Mouse (Mus musculus) kidney, embryonic 16.5 days (tissue): Measurements from ENCODE around the gene Olfr213. TPM values are rescaled to one million over a fixed set of nuclear protein-coding genes. Genes with fewer than 3 reads are reported as not detected.
"Not testable (repeated sequence)": the region's sequence is repeated elsewhere in the genome, so short reads cannot be mapped to it uniquely, and the experiment has no call there.

Experiments used
- ATAC-seq: fragments of 200-750 bp; cut with Nextera tagmentation; 2 replicates; pipeline ENCODE4 v1.8.0; 2017; ENCODE audit warnings: moderate TSS enrichment; ENCODE audit not compliant: low FRiP score, low TSS enrichment
- H3K27ac ChIP-seq: fragments of 300-500 bp; sonication (generic); 2 replicates; pipeline ENCODE4 v1.5.1; 2014; ENCODE audit warnings: low read length
- H3K27me3 ChIP-seq: fragments of 300-500 bp; sonication (generic); 2 replicates; pipeline ENCODE4 v1.6.1; 2014; ENCODE audit warnings: low read length, control low read depth, mixed read lengths; ENCODE audit not compliant: insufficient read depth
- H3K36me3 ChIP-seq: fragments of 300-500 bp; sonication (generic); 2 replicates; pipeline ENCODE4 v1.6.1; 2014; ENCODE audit warnings: low read length, control low read depth, mixed read lengths; ENCODE audit not compliant: insufficient read depth
- H3K4me1 ChIP-seq: fragments of 300-500 bp; sonication (generic); 2 replicates; pipeline ENCODE4 v1.6.1; 2014; ENCODE audit warnings: low read length, control low read depth, mixed read lengths; ENCODE audit not compliant: insufficient read depth
- H3K4me2 ChIP-seq: fragments of 300-500 bp; sonication (generic); replicated peaks from 2 replicates; pipeline ENCODE4 v1.6.1; 2014; ENCODE audit warnings: low read depth, low read length
- H3K4me3 ChIP-seq: fragments of 300-500 bp; sonication (generic); 2 replicates; pipeline ENCODE4 v1.5.1; 2014; ENCODE audit warnings: mild to moderate bottlenecking, low read length
- H3K9ac ChIP-seq: fragments of 300-500 bp; sonication (generic); replicated peaks from 2 replicates; pipeline ENCODE4 v1.6.1; 2014; ENCODE audit warnings: low read length
- H3K9me3 ChIP-seq: fragments of 300-500 bp; sonication (generic); 2 replicates; pipeline ENCODE4 v1.6.1; 2016; ENCODE audit warnings: low read length, control low read depth
- WGBS: fragments of 180-500 bp; shearing (Covaris S2); extraction: QIAGEN DNeasy Blood & Tissue Kit; methylation state at CpG from one replicate; pipeline ENCODE4 v1.1.7; 2014; 5-methylcytosine and 5-hydroxymethylcytosine counted together
- polyA plus RNA-seq: library from polyadenylated mRNA; unstranded; fragments of >200 nt; fragmentation: Nextera tagmentation; extraction: Ambion mirVana; gene quantifications from 2 replicates; pipeline ENCODE4 v1.2.1, GENCODE M21; 2015

Olfr213 gene
- polyA plus RNA-seq = not detected in 2 replicates

DNA sequence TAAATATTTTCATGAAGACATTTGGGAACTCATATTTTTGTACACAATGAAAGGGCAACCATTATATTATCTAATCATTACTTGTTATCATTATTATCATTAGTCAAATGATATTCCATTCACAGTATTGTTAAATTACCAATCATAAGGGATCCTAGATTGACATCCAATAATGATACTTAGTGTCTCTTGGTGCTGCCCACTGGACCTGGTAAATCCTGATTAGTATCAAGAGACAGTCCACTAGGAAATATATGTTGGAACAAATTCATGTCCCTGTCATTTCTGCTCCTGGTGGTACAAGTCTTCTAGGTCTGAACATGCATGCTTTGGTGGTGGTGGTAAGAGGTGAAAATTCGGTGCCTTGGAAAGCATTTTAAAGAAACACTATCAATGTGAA lies at the start of gene Olfr213:
Gene Olfr213, plus strand, starts transcription at position 301 of the 400 bp plus-strand sequence.
- no peaks in the 10 kb centered on the region for H3K27me3 ChIP-seq
- H3K27ac ChIP-seq = no peak within 1 kb of the TSS
- H3K4me1 ChIP-seq = no peaks in the 10 kb centered on the region
- no peak within 1 kb of the TSS for H3K9ac ChIP-seq
- no peaks in the 10 kb centered on the region for H3K9me3 ChIP-seq
- H3K4me2 ChIP-seq = no peak within 1 kb of the TSS
- 87% methylated on average over 1 of the region's 1 CpGs for WGBS
- no peak within 1 kb of the TSS for H3K4me3 ChIP-seq
- no peak for ATAC-seq
- no peaks in the 10 kb centered on the region for H3K36me3 ChIP-seq

DNA sequence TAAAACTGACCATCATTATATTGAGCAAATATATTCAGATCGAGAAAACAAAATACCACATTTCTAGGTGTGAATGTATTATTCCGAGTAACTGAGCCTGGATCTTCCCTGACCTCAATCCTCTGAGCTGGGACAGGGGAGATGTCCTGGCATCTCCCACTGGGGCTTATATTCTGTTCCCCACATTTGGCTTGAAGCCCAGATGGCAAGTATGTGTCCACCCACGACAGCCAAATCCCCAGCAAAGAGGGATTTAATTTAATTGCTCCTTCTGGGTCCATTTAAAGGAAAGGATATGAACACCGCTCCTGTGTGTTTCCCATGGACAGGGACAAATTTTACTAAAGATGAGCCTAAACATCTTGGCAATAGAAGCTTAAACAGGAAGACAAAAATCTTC lies 49.5 kb upstream of the Olfr213 start, which contains the start of gene Olfr211:
Gene Olfr211, plus strand, starts transcription at position 301 of the 400 bp plus-strand sequence.
- no peak for ATAC-seq
- no peak within 1 kb of the TSS for H3K4me3 ChIP-seq
- 81% methylated on average over 4 of the region's 4 CpGs for WGBS

DNA sequence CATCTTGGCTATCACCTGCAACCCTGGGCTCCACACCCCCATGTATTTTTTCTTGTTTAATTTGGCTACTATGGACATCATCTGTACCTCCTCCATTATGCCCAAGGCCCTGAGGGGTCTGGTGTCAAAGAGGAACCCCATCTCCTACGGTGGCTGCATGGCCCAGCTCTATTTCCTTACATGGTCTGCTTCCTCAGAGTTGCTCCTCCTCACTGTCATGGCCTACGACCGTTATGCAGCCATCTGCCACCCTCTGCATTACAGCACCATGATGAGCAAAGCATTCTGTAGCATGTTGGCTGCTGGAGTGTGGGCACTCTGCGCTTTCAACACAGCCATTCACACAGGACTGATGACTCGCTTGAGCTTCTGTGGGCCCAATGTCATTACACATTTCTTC lies 44.5 kb upstream of the Olfr213 start:
- Histone ChIP-seq H3K4me1 (no peaks in the 10 kb centered on the region), H3K4me2 (no peak overlapping the region), H3K9me3 (no peaks in the 10 kb centered on the region), H3K27ac (no peak overlapping the region), H3K27me3 (no peaks in the 10 kb centered on the region), H3K9ac (no peak overlapping the region), H3K36me3 (no peaks in the 10 kb centered on the region), H3K4me3 (no peak overlapping the region)
- 89% methylated on average over 5 of the region's 5 CpGs for WGBS
- ATAC-seq = no peak

More for the DNA sequence above, 49.5 kb upstream of the Olfr213 start, which contains the start of gene Olfr211:
- H3K4me2 ChIP-seq = no peak within 1 kb of the TSS
- H3K9ac ChIP-seq = no peak within 1 kb of the TSS
- H3K9me3 ChIP-seq = no peaks in the 10 kb centered on the region
- no peaks in the 10 kb centered on the region for H3K4me1 ChIP-seq
- H3K27ac ChIP-seq = no peak within 1 kb of the TSS
- no peaks in the 10 kb centered on the region for H3K27me3 ChIP-seq
- no peaks in the 10 kb centered on the region for H3K36me3 ChIP-seq

DNA sequence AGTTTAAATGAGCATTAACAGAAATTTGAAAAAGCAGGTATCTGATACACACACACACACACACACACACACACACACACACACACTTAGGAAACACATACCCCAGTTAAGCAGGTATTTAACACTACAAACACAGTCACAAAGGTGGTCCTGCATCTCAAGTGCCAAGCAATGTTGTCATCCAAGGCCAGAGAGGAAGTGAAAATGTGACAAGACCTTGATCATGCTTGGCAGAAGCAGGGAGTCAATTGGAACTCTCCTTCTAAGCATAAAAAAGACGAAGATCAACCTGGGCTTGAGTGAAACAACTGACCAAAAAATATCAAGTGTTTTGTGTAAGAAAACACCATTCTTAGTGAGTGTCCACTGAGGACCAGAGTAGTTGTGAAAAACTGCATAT lies 42.3 kb upstream of the Olfr213 start:
- Histone ChIP-seq H3K27me3 (no peaks in the 10 kb centered on the region), H3K27ac (no peak overlapping the region), H3K9ac (no peak overlapping the region), H3K36me3 (no peaks in the 10 kb centered on the region), H3K4me1 (no peaks in the 10 kb centered on the region), H3K4me3 (no peak overlapping the region), H3K9me3 (no peaks in the 10 kb centered on the region), H3K4me2 (no peak overlapping the region)
- 90% methylated on average over 1 of the region's 1 CpGs for WGBS
- no peak for ATAC-seq

DNA sequence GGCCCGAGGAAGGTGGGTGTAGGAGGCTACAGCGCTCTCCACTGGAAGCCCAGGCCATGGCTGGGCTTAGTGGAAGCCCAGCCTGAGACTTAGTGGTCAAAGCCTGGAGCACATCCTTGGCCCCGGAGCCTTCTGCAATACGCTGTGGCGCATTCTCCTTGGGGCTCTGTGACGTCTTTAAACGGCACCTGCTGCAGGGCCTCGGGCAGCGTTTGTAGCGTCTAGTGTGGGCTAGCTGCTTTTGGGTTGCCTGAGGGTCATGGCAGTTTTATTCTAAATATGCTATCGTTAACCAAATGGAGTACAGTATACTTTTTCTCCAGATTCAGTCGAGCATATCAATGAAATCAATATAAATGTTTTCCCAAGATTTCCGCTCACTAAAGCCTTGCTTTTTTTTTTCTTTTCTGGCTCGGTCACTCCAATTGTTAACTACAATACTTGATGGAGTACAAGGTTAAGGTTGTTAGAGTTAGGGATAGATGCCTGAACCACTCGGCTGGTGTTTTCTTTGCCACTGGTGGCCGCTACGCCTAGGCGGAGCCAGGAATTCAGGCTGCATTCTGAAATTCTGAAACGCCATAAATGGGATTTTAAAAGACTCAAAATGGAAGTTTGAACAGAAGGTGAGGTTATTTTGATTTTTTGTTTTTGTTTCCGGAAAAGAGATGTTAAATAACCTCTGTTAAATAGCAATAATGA lies 31.8 kb upstream of the Olfr213 start, which contains the start of gene Olfr212:
Gene Olfr212, plus strand, starts transcription at position 215 of the 702 bp plus-strand sequence.
- not testable (repeated sequence) for H3K36me3 ChIP-seq, H3K27ac ChIP-seq, ATAC-seq, H3K27me3 ChIP-seq, H3K4me2 ChIP-seq, H3K4me1 ChIP-seq, H3K9ac ChIP-seq, H3K4me3 ChIP-seq
- H3K9me3 ChIP-seq = peaks cover 12% of the 10 kb centered on the region
- 89% methylated on average over 19 of the region's 20 CpGs for WGBS

DNA sequence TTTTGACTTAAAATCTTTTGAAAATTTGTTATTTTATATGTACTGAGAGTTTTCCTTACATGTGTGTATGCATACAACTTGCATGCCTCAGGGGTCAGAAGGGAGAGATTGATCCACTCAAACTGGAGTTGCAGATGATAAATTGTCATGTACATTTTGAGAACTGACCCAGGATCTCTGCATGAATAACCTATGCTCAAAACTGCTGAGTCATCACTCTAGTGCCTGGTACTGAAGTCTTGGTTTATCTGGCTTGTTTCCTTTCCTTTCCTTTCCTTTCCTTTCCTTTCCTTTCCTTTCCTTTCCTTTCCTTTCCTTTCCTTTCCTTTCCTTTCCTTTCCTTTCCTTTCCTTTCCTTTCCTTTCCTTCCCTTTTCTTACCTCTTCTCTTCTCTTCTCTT lies 23.4 kb upstream of the Olfr213 start:
- no peak overlapping the region for H3K4me2 ChIP-seq
- H3K36me3 ChIP-seq = no peaks in the 10 kb centered on the region
- no peaks in the 10 kb centered on the region for H3K4me1 ChIP-seq
- no peak overlapping the region for H3K4me3 ChIP-seq
- ATAC-seq = no peak
- no peak overlapping the region for H3K27ac ChIP-seq
- no peak overlapping the region for H3K9ac ChIP-seq
- H3K9me3 ChIP-seq = no peaks in the 10 kb centered on the region
- no peaks in the 10 kb centered on the region for H3K27me3 ChIP-seq

DNA sequence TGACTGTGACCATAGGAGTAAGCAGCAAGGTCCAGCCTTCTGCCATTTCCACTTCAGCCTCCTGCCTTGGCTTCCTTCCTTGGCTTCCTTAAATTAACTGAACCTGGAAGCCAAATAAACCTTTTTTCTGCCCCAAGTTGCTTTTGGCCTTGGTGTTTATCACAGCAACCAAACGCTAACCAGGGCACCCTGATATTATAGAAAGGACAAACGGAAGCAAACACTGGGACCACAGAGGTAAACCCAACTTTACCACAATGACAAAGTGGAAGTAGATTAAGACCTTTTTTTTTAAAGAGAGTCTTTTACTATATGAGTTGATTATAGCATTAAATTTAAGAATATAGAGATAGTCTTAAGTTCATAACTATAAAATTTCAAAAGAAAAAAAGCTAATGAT lies 4.2 kb downstream of the Olfr213 start:
- Histone ChIP-seq H3K9me3 (no peaks in the 10 kb centered on the region), H3K36me3 (no peaks in the 10 kb centered on the region), H3K4me1 (no peaks in the 10 kb centered on the region), H3K4me3 (no peak overlapping the region), H3K9ac (no peak overlapping the region), H3K4me2 (no peak overlapping the region), H3K27me3 (no peaks in the 10 kb centered on the region), H3K27ac (no peak overlapping the region)
- WGBS = 82% methylated on average over 2 of the region's 2 CpGs
- no peak for ATAC-seq

DNA sequence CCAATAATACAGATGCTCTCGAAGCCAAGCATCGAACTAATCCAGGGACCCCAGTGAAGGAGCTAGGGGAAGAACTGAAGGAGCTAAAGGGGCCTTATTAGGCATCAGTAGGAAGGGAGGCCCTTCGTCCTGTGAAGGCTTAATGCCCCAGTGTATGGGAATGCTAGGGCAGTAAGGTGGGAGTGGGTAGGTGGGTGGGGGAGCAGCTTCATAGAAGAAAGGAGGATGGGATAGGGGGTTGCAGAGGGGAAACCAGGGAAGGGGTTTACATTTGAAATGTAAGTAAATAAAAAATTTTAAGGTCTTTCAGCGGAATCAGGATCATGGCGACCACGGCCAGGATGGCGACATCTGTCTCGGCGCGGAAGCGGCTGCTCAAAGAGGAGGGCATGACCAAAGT lies 12.6 kb downstream of the Olfr213 start, which contains the start of gene Gm5580:
Gene Gm5580, plus strand, starts transcription at position 301 of the 400 bp plus-strand sequence.
- not testable (repeated sequence) for H3K9ac ChIP-seq

DNA sequence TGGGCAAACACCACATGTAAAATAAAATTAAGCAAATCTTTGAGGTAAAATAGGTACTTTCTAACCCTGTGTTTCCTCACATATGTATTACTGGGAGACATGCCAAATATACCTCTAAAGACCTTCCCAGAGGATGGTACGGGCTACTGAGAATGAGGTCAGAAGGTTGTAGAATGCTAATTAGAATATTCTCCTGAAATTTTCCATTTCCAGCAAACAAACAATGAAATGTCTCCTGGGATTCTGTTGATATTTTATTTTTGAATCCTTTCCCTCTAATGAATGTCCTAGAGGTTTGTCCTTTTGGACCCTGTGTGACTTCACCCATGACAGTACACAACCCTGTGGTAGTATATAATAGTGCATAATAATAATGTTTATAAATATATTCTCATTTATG lies 15.7 kb downstream of the Olfr213 start, which contains the start of gene Olfr214:
Gene Olfr214, plus strand, starts transcription at position 301 of the 400 bp plus-strand sequence.
- no peaks in the 10 kb centered on the region for H3K36me3 ChIP-seq
- H3K4me2 ChIP-seq = no peak within 1 kb of the TSS
- H3K9ac ChIP-seq = no peak within 1 kb of the TSS
- H3K27me3 ChIP-seq = no peaks in the 10 kb centered on the region
- no peak within 1 kb of the TSS for H3K27ac ChIP-seq
- no peaks in the 10 kb centered on the region for H3K9me3 ChIP-seq
- 61% methylated on average over 1 of the region's 1 CpGs for WGBS
- ATAC-seq = no peak
- no peaks in the 10 kb centered on the region for H3K4me1 ChIP-seq
- no peak within 1 kb of the TSS for H3K4me3 ChIP-seq

More for the DNA sequence above, 12.6 kb downstream of the Olfr213 start, which contains the start of gene Gm5580:
- H3K9me3 ChIP-seq, H3K27ac ChIP-seq, H3K4me1 ChIP-seq, H3K36me3 ChIP-seq, H3K4me2 ChIP-seq, ATAC-seq, H3K27me3 ChIP-seq, H3K4me3 ChIP-seq: not testable (repeated sequence)
- 96% methylated on average over 11 of the region's 11 CpGs for WGBS

DNA sequence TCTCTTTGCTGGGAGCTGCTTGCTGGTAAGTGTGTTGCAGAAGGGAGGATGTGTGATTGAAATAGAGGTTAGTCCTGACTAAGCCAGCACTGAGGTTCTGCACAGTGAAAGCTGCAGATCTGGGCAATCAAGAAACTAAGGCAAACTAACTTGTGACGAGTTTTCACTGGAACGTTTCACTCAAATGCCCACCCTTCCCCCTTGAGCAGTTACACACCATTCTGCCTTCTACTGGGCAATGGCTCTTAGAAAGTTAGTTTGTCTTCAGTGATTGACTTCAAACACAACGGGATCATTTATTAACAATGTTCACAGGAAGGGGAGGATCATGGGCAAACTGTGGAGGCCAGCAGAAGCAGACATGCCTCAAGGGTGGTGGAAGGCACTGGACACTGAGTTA lies 16.7 kb downstream of the Olfr213 start:
- Histone ChIP-seq H3K4me3 (no peak overlapping the region), H3K9ac (no peak overlapping the region), H3K36me3 (no peaks in the 10 kb centered on the region), H3K9me3 (no peaks in the 10 kb centered on the region), H3K27me3 (no peaks in the 10 kb centered on the region), H3K4me2 (no peak overlapping the region), H3K27ac (0 out of 2 replicates have a peak overlapping the region, but pooled peaks have one; percentile 29), H3K4me1 (no peaks in the 10 kb centered on the region)
- WGBS = 46% methylated on average over 3 of the region's 3 CpGs
- ATAC-seq = peak; percentile 81
